Mouse (Mus musculus): ENCODE results near the gene Gm765.
A peak's percentile ranks its signal among the peaks of the same experiment; 100 is the strongest.

The Gm765 gene

DNA sequence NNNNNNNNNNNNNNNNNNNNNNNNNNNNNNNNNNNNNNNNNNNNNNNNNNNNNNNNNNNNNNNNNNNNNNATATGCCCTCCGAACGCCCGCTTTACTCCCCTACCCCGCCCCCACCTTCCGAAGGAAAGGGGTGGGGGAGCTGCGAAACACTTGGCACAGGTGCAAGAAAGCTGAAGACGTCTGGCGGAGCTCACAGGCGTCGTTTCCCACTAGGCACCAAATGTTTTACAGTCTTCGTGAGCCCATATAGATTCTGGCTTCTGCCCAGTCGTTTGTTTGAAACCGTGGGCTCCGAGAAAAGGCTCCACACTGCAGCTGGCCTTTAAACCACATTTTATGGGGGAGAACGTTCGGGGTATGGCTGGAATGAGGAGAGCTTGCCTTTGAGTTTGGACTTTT is 120.6 kb downstream of the Gm765 start:
- peak; percentile 71 to 79 for DNase-seq (ENCODE audit: low spot score in 2 of 2)

DNA sequence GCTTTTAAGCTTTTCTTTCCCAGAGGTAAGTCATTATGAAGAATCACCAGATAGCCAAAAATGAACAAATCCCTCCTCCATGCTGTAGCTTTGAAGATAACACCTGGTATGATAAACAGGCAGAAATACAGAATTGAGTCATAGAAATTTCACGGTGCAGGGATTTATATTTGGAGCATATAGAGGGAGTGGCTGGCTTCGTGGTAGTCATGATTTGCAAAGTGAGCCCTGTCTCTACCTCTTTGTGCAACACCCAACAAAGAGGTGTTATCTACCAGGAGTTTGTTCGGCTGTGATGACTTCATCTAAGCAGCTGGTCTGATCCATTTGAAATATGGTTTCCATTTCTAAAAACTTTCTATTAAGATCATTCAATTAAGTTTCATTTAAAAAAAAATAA is 130.3 kb downstream of the Gm765 start:
- DNase-seq (ENCODE audit: low spot score in 2 of 2) = no peak

DNA sequence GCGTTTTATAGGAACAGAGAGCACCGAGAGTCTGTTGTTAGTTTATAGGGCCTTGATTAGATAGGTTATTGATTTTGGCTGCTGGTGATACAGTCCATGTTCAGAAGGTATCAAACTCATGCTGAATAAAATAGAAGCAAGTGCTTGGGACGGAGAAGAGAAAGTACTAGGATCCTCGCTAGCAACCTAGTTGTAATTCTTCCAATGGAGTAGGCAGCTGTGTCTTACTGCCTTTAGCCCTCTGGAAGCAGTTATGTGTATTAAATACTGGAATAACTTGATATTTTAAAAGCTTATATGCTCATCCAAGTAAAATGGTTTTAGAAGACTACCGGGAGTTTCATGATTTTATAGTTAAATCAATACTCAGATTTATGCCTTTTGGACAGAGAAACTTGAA is 132.3 kb downstream of the Gm765 start:
- no peak for DNase-seq (ENCODE audit: low spot score in 2 of 2)

DNA sequence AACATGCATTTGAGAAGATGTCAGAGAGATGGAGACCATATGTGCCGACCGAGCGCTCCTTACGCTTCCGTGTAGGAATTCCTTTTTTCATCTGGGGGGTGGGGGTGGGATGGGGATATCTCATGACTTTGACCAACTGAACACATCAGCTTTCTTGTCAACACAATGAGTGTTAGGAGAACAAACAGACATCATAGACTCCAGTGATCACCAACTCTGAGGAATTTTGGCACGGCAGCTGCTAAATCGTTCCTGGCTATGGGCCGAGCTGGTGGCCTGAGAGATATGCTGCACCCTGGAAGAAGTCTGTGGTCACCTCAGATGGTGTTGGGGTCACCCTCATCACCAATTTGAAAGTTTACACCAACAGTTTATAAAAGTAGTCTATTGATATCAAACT is 134.5 kb downstream of the Gm765 start:
- no peak for DNase-seq (ENCODE audit: low spot score in 2 of 2)

DNA sequence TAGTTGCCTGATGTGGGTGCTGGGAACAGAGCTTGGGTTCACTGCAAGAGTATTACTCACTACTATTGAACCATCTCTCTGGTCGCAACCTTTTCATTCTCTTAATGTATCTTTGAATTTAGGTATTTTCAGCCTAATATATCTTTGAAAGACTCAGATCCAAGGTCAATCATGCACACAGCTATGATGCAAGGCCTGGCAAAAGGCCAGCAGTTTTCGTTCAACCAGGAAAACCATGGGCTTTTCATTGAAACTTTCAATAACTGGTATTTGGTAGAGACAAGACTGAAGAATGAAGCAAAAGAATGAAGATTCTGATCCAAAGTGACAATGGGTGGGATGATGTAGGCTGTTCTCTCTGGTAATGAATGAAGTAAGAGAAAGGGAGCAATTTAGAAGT is 143.8 kb downstream of the Gm765 start:
- no peak for DNase-seq (ENCODE audit: low spot score in 2 of 2)

DNA sequence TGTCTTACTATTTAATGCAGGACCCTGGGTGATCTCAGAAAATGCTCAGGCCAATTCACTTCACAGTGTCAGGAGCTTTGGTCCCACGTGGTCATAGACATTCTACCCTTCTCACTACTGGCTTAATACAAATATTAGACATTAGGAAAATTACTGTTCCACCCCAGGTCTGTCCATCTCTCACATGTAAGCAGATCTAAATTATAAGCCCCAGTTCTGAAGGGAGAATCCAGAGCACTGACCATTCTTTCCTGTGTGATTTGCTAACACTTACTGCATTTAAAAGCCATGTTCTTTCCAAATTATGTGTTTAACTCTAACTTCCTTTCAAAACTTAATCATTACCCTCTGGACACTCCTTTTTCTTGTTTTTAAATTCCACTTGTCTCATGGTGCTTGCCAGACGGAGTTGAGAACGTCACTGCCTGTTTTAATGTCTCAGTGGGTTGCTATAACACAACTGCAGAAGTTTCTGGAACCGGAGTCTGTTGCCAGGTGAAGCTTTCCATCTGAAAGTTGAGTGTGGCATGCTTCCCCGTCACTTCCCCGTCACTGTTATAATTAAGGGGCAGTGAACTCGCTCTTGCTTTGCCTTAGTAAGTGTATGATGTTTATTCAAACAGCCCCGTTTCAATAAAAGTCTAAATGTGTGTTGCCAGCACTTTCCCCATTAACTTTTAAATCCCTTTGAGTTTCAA is 151.7 kb downstream of the Gm765 start:
- no peak for DNase-seq (ENCODE audit: low spot score in 2 of 2)

Data from right cerebral cortex, postnatal 10 days (tissue).